Mouse (Mus musculus): Measurements from ENCODE around the gene Fam241b. TPM values are rescaled to one million over a fixed set of nuclear protein-coding genes. Genes with fewer than 3 reads are reported as not detected.

The Fam241b gene
- 1.2 and 1.4 TPM in 2 replicates for polyA plus RNA-seq (2015; fragmentation: Nextera tagmentation; extraction: Ambion mirVana)

DNA sequence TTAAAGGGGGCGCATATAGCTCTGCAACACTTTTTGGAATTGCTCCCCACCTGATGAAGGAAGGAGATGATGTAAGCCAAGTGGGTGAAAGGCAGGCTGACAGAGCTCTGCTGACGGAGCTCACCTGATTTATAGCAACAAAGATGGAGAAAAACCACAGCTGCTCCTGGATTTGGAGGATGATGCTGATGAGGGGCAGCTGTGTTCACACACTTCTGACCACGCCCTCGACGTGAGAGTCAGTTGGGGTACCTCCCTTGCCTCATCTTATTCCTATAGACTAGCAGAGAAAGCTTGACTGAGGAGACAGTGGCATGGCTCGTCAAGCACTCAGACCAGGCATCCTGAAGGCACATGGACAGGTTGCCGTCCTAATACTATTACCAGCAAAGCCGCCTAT is at the start of gene Fam241b:
Gene Fam241b, minus strand, starts transcription at position 101 of the 400 bp plus-strand sequence.

DNA sequence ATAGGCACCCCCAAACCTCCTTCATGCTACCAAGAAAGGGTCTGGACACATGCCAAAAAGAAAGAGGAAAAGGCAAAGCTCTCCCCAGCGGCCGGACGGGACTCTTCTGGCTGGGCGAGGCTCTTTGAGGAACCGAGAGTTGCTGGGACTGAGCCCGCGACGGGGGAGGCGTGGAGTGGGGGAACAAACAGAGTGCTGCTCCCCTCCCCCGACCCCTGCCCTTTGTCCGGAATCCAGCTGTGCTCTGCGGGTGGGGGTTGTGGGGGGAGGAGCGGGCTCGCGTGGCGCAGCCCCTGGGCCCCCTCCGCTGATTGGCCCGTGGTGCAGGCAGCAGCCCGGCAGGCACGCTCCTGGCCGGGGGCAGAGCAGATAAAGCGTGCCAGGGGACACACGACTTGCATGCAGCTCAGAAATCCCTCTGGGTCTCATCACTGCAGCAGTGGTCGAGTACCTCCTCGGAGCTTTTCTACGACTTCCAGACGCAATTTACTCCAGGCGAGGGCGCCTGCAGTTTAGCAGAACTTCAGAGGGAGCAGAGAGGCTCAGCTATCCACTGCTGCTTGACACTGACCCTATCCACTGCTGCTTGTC is 10.9 kb downstream of the Fam241b start, which contains the start of gene Neurog3:
Gene Neurog3, plus strand, starts transcription at position 400 of the 591 bp plus-strand sequence.

Other genes starting within 250 kb of the Fam241b start
- 2.3 and 3.6 TPM in 2 replicates for gene Col13a1, start 164.8 kb downstream of the Fam241b start, polyA plus RNA-seq (2015; fragmentation: Nextera tagmentation; extraction: Ambion mirVana)
- not detected in 2 replicates for gene Neurog3, start 10.8 kb downstream of the Fam241b start, polyA plus RNA-seq (2015; fragmentation: Nextera tagmentation; extraction: Ambion mirVana)
- 25.9 and 30.0 TPM in 2 replicates for gene Tspan15, start 87.3 kb upstream of the Fam241b start, polyA plus RNA-seq (2015; fragmentation: Nextera tagmentation; extraction: Ambion mirVana)
- gene Tacr2, start 108.5 kb upstream of the Fam241b start, polyA plus RNA-seq (2015; fragmentation: Nextera tagmentation; extraction: Ambion mirVana) = 0.26 and 0.34 TPM in 2 replicates
- gene Hk1, start 236.0 kb upstream of the Fam241b start, polyA plus RNA-seq (2015; fragmentation: Nextera tagmentation; extraction: Ambion mirVana) = 74.6 and 83.2 TPM in 2 replicates